ENCODE assay signal across 8 mouse cellular contexts in genomic region chr4:126753268-126754230, GRCm38 (mm10). TPM values are rescaled to one million over a fixed set of nuclear protein-coding genes. Genes with fewer than 3 reads are reported as not detected.
A peak's percentile ranks its signal among the peaks of the same experiment; 100 is the strongest.
DNase-seq lines count a peak whose midpoint lies in the region; ATAC-seq lines count a peak whose summit lies in the region.

Ncdn (minus strand) TSS chr4:126753438.
AU040320 (plus strand) TSS chr4:126753544.

- WGBS in hindbrain, embryonic 13.5 days: under 1% methylated on average over 69 of the region's 71 CpGs

- peaks cover 58% of the 10 kb centered on the region for H3K4me1 ChIP-seq in hindbrain, embryonic 13.5 days (replicated peaks)

- ATAC-seq in hindbrain, embryonic 13.5 days (ENCODE audit: low FRiP score): peak; percentile 97

- H3K4me3 ChIP-seq in hindbrain, embryonic 13.5 days: peak within 1 kb of the TSS; percentile 69

- peak; percentile 98 for DNase-seq in NIH3T3 (ENCODE audit: low read depth)
- DNase-seq in cerebellum, postnatal 10 days: peak; percentile 100
- peak; percentile 96 to 98 for DNase-seq in frontal cortex, postnatal 14 days (ENCODE audit: low spot score in 2 of 2)
- DNase-seq in layer of hippocampus, postnatal 36 days: peak; percentile 97 to 98
- DNase-seq in lung, postnatal 36 days: peak; percentile 97
- peak; percentile 98 for DNase-seq in retina, postnatal 1 day
- DNase-seq in urinary bladder, adult 18-20 months (ENCODE audit: low spot score in 2 of 2): peak; percentile 94 to 95

- peaks cover 31% of the 10 kb centered on the region for H3K36me3 ChIP-seq in hindbrain, embryonic 13.5 days

- no peaks in the 10 kb centered on the region for H3K9me3 ChIP-seq in hindbrain, embryonic 13.5 days

- H3K27ac ChIP-seq in hindbrain, embryonic 13.5 days: peak within 1 kb of the TSS; percentile 98

- peak within 1 kb of the TSS; percentile 97 for H3K4me2 ChIP-seq in hindbrain, embryonic 13.5 days

- H3K9ac ChIP-seq in hindbrain, embryonic 13.5 days: peak within 1 kb of the TSS; percentile 90

- no peaks in the 10 kb centered on the region for H3K27me3 ChIP-seq in hindbrain, embryonic 13.5 days

RNA-seq across cellular contexts. Expression of gene Ncdn, which starts in this region (rescaled TPM):
- polyA plus RNA-seq in hindbrain, embryonic 13.5 days (2015; fragmentation: Nextera tagmentation; extraction: Ambion mirVana): 83.8 and 90.2 TPM in 2 replicates
- total RNA-seq in layer of hippocampus, postnatal 36 days (2021): 1,000 to 10,000 TPM; 1,851 to 1,927 TPM

RNA-seq across cellular contexts. Expression of gene AU040320, which starts in this region (rescaled TPM):
- 40.0 and 40.3 TPM in 2 replicates for polyA plus RNA-seq in hindbrain, embryonic 13.5 days (2015; fragmentation: Nextera tagmentation; extraction: Ambion mirVana)
- total RNA-seq in layer of hippocampus, postnatal 36 days (2021): 10 to 100 TPM; 65.6 to 66.1 TPM

Comparison
In these comparisons a context has a peak if more than half of its experiments do, and no peak if none do; other contexts are left out.
1. Peak in every context shown above with its lines: DNase-seq, ATAC-seq, H3K4me3 ChIP-seq and H3K27ac ChIP-seq.